Mouse (Mus musculus): ENCODE results near the gene Arhgap29.

DNA sequence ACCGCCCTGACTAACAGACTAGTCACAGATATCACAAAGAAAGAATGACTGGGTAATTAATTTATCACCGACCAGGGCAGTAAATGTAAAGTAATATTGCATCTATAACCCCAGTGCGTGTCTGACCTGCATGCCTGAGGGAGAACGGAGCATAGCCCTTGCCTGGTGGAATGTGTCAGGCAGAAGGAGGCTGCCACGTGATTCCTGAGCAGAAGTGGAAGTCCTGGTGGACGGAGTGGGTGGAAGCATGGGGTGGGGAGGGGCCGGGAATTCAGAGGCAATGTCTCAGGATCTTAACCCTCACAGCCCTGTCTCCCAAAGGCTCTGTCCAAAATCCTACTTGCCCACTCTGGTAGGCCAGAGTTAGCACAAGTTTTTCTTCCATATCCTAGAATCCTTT is 95.1 kb downstream of the Arhgap29 start:
- TF ChIP-seq CTCF (IDR thresholded peaks at IDR 0.05; ENCODE audit: control insufficient read depth, insufficient read depth, insufficient read length) (no peak), MYOG (IDR thresholded peaks at IDR 0.05; ENCODE audit: control insufficient read depth, extremely low read depth, insufficient read length) (no peak)
